Mouse (Mus musculus) intestine, postnatal 0 days (tissue): Measurements from ENCODE around the gene Zfp740. TPM values are rescaled to one million over a fixed set of nuclear protein-coding genes. Genes with fewer than 3 reads are reported as not detected.

Source experiments
- ATAC-seq: fragments of 200-750 bp; cut with Nextera tagmentation; 2 replicates; pipeline ENCODE4 v1.8.0; 2017; ENCODE audit warnings: mild to moderate bottlenecking, moderate TSS enrichment, moderate library complexity
- H3K27ac ChIP-seq: fragments of 300-500 bp; sonication (generic); 2 replicates; pipeline ENCODE4 v1.5.1; 2014; ENCODE audit warnings: mild to moderate bottlenecking, low read depth, low read length, moderate library complexity
- H3K27me3 ChIP-seq: fragments of 300-500 bp; sonication (generic); replicated peaks from 2 replicates; pipeline ENCODE4 v1.6.1; 2014; ENCODE audit warnings: low read length, mixed read lengths; ENCODE audit not compliant: control insufficient read depth, insufficient read depth
- H3K36me3 ChIP-seq: fragments of 300-500 bp; sonication (generic); 2 replicates; pipeline ENCODE4 v1.6.1; 2014; ENCODE audit warnings: mild to moderate bottlenecking, moderate library complexity; ENCODE audit not compliant: control insufficient read depth, insufficient read depth
- H3K4me1 ChIP-seq: fragments of 300-500 bp; sonication (generic); replicated peaks from 2 replicates; pipeline ENCODE4 v1.6.1; 2014; ENCODE audit warnings: antibody characterized with exemption, low read length, mixed read lengths; ENCODE audit not compliant: control insufficient read depth, insufficient read depth
- H3K4me2 ChIP-seq: fragments of 300-500 bp; sonication (generic); replicated peaks from 2 replicates; pipeline ENCODE4 v1.6.1; 2014; ENCODE audit warnings: low read depth, mild to moderate bottlenecking, moderate library complexity
- H3K4me3 ChIP-seq: fragments of 300-500 bp; sonication (generic); 2 replicates; pipeline ENCODE4 v1.5.1; 2014; ENCODE audit warnings: low read depth, low read length
- H3K9ac ChIP-seq: fragments of 300-500 bp; sonication (generic); 2 replicates; pipeline ENCODE4 v1.6.1; 2014; ENCODE audit warnings: mild to moderate bottlenecking, low read depth, low read length
- H3K9me3 ChIP-seq: fragments of 300-500 bp; sonication (generic); 2 replicates; pipeline ENCODE4 v1.6.1; 2016; ENCODE audit warnings: mixed run types; ENCODE audit not compliant: control insufficient read depth
- CTCF ChIP-seq: sonication (generic); IDR thresholded peaks from 2 replicates; pipeline ENCODE4 v1.5.1; 2016; ENCODE audit warnings: low read depth, mild to moderate bottlenecking, control low read depth, antibody characterized with exemption, moderate library complexity
- WGBS: fragments of 180-500 bp; shearing (Covaris S2); extraction: QIAGEN DNeasy Blood & Tissue Kit; methylation state at CpG from one replicate; pipeline ENCODE4 v1.1.7; 2014; 5-methylcytosine and 5-hydroxymethylcytosine counted together
- polyA plus RNA-seq: library from polyadenylated mRNA; unstranded; fragments of >200 nt; fragmentation: Nextera tagmentation; extraction: Ambion mirVana; gene quantifications from 2 replicates; pipeline ENCODE4 v1.2.1, GENCODE M21; 2015

Gene Zfp740
- polyA plus RNA-seq, 1 experiment from 2014 or later = 14.1 TPM

DNA sequence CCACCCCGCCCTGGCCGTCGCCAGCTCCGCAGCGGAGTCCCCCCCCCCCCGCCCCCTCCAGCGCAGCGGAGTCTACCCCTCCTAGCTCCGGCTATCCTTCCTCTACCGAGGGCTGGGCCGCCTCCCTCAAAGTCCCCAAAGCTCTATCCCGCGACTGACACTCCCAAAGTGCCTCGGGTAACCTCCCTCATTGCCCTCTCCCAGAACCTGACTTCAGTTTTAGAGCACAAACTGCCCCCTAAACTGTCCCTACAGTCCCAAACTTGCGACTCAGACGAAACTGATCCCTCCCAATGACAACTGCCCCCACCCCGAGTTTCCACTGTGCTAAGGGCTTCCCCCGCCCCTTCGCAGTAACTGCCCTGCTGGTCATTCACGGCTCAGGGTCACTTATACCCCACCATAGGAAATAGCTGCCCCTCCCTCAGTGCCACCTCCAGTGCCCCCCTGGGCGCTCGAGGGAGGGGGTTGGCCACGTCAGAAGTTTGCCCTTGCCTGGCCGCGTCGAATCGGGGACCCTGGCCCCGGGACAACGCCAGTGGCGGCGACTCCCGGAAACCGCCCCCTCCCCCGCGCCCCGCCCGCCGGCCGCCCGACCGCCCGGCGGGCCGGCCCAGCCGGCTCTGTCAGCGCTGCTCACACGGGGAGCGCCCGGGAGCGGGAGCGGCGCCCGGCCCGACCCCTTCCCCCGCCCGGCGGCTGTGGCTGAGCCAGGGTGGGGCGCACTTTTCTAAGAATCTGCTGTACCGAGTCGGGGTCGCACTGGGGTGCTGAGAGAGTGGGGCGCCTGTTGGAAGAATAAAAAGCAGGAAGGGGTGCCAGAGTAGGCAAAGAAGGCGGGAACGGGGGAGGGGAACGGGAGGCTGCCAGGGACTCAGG lies 44.4 kb downstream of the Zfp740 start:
- Histone ChIP-seq H3K36me3 (no peaks in the 10 kb centered on the region), H3K27ac (peak overlapping the region; percentile 91), H3K4me1 (peaks cover 13% of the 10 kb centered on the region), H3K4me2 (peak overlapping the region; percentile 97), H3K4me3 (peak overlapping the region; percentile 75), H3K27me3 (no peaks in the 10 kb centered on the region), H3K9me3 (no peaks in the 10 kb centered on the region), H3K9ac (peak overlapping the region; percentile 47)
- no peak for TF ChIP-seq CTCF
- under 1% methylated on average over 56 of the region's 65 CpGs for WGBS
- peak; percentile 34 for ATAC-seq

DNA sequence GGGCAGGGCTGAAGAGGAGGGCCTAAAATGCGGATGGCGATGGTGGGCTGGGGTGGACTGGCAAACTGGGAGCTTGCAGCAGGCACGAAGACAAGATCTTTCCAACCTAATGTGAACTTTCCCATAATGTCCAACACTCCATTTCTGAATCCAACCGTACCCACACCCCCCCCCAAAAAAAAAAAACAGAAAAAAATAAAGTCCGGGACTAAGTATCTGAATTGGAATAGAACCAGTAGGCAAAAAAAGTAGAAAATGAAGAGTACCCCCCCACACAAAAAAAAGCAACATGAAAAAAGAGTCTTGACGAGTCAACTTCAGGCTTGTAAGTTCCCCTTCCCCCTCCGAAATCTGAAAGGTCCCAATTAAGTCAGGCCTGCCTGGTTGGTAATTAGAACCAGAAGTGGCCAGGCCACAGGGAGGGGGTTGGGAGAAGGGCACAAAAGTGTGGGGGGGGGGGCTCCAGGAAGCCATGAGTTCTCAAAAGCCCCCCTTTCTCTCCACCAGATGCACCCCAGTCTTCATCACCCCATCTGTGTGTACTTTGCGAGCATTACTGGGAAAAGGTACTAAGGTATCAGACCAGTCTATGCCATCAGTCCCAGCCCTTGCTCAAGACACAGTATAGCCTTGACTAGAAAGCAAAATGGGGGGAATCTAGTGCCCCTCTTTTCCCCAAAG lies 45.2 kb downstream of the Zfp740 start:
- Histone ChIP-seq H3K4me3 (peak overlapping the region; percentile 75), H3K9me3 (no peaks in the 10 kb centered on the region), H3K9ac (peak overlapping the region; percentile 47; the same call in 1 of the 2 replicates), H3K36me3 (no peaks in the 10 kb centered on the region), H3K27me3 (no peaks in the 10 kb centered on the region), H3K4me1 (peaks cover 13% of the 10 kb centered on the region), H3K27ac (peak overlapping the region; percentile 91; the same call in 1 of the 2 replicates), H3K4me2 (peak overlapping the region; percentile 97)
- WGBS = 28% methylated on average over 8 of the region's 8 CpGs
- no peak for TF ChIP-seq CTCF
- no peak for ATAC-seq

DNA sequence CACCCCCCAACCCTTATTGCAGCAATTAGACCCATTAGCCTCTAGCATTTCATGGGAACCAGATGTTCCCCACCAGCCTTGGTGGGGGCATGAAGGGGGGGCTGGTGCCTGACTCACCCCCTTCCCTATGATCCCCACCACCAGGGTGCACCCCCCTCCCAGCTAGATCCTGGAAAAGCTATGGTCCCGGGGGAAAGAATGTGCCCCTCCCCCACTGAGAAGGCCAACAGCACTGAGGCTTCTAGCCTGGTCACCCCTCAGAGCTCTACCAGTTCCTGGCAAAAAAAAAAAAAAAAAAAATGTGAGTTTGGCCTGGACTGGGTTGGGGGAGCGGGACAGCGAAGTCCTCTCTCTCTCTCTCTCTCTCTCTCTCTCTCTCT lies 45.8 kb downstream of the Zfp740 start:
- Histone ChIP-seq H3K27me3 (no peaks in the 10 kb centered on the region), H3K27ac (no peak overlapping the region; the same call in 1 of the 2 replicates), H3K36me3 (no peaks in the 10 kb centered on the region), H3K4me3 (no peak overlapping the region), H3K4me2 (peak overlapping the region; percentile 48; the same call in 1 of the 2 replicates), H3K4me1 (peaks cover 13% of the 10 kb centered on the region), H3K9ac (no peak overlapping the region), H3K9me3 (no peaks in the 10 kb centered on the region)
- 48% methylated on average over 3 of the region's 3 CpGs for WGBS
- no peak for TF ChIP-seq CTCF
- ATAC-seq = no peak

DNA sequence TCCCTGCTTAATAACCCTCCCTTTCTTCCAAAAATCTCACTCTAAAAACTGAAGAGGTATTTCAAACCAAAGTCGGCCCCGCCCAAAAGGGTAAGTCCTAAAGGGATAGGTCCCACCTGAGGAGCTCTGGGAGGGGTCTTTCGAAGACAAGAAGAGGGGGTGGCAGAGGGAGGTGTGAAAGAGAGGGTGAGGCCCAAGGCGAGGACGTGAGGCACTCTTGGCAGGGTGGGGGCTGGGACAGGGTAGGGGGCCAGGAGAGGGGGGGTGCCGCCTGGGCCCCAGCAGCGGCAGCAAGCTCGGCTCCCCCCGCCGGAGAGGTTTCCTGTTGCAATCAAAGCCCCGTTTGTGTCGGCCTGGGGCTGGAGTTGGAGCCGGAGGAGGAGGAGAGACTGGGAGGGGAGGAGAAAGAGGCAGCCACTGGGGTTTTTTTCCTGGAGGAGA lies 46.2 kb downstream of the Zfp740 start:
- Histone ChIP-seq H3K27ac (no peak overlapping the region), H3K36me3 (no peaks in the 10 kb centered on the region), H3K4me1 (peaks cover 13% of the 10 kb centered on the region), H3K9ac (no peak overlapping the region), H3K27me3 (no peaks in the 10 kb centered on the region), H3K4me2 (peak overlapping the region; percentile 48), H3K4me3 (no peak overlapping the region), H3K9me3 (no peaks in the 10 kb centered on the region)
- no peak for TF ChIP-seq CTCF
- WGBS = 12% methylated on average over 13 of the region's 13 CpGs
- ATAC-seq = no peak

DNA sequence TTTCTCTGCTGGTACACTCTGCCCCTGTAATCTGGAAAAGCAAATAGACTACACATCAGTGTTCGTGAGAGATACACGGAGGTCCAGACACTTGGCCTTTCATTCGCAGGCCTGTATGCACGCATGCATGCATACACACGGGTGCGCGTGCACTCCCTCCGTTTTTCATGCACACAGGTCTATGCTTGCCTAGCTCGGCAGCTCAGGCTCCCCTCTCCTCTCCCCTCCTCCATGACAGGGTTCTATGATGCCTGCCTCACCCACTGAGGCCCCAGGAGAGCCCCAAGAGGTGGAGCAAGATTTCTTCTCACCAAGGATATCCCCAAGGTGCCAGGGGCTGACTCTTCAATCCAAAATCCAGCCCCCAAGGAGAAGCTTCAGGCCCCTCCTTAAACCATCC lies 46.9 kb downstream of the Zfp740 start:
- no peaks in the 10 kb centered on the region for H3K27me3 ChIP-seq
- ATAC-seq = no peak
- H3K4me1 ChIP-seq = peaks cover 11% of the 10 kb centered on the region
- no peaks in the 10 kb centered on the region for H3K36me3 ChIP-seq
- no peak overlapping the region for H3K27ac ChIP-seq
- H3K9me3 ChIP-seq = no peaks in the 10 kb centered on the region
- WGBS = 43% methylated on average over 9 of the region's 9 CpGs
- TF ChIP-seq CTCF = no peak
- no peak overlapping the region for H3K9ac ChIP-seq
- no peak overlapping the region for H3K4me3 ChIP-seq
- H3K4me2 ChIP-seq = no peak overlapping the region; the same call in 1 of the 2 replicates

DNA sequence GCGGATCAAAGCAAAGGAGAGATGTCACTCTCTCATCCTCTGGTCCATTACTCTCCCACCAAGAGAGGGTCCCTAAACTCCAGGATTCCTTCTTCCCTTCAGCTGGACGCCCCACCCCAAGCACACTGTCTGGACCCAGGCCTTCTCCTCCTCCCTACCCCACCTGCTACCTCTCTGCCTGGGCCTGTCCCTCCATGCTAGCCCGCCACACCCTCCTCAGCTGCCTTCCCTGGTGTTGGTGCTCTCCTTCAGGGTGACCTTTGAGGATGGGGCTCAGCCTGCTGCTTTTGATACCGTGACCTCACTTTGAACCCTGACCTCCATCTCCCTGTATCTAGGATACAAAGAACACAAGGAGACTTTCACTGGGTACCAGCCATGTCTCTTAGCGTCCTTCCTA lies 47.5 kb downstream of the Zfp740 start:
- TF ChIP-seq CTCF = no peak
- ATAC-seq = no peak
- no peak overlapping the region for H3K4me2 ChIP-seq
- no peaks in the 10 kb centered on the region for H3K9me3 ChIP-seq
- no peaks in the 10 kb centered on the region for H3K36me3 ChIP-seq
- no peaks in the 10 kb centered on the region for H3K27me3 ChIP-seq
- WGBS = 65% methylated on average over 5 of the region's 5 CpGs
- H3K27ac ChIP-seq = no peak overlapping the region
- H3K4me1 ChIP-seq = 0 out of 2 replicates have a peak, but pooled peaks cover 5% of the 10 kb centered on the region
- H3K9ac ChIP-seq = no peak overlapping the region
- H3K4me3 ChIP-seq = no peak overlapping the region
